Mouse (Mus musculus): ENCODE data around the gene Sgms1.

The Sgms1 gene

DNA sequence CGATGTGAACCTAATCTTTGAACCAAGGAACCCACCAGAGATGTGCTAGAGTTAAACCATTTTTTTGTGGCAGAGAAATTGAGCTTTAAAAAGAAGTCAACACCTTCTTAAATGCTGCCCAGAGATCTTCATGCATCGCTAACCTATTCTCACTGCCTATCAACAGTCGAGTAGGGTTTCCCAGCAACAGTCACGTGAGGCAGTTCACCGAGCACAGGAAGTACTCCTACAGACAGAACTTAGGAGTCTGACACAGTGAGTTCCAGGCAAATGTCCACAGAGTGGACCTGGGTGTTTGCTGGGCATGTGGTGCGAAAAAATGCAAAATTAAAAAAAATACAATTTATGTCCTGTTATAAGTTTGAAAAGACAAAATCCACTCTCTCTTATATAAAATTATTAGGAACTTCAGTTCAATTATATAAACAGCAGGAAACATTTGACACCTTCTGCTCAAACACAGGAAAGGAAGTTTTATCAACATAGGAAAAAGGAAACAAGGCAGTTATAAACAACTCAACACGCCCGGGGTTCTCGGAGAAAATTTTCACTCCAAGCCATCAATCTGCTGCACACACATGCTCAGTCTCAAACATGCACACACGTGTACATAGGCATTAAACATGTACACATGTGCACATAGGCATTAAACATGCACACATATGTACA lies 64.3 kb downstream of the Sgms1 start:
- 60% methylated on average over 10 of the region's 10 CpGs for WGBS

DNA sequence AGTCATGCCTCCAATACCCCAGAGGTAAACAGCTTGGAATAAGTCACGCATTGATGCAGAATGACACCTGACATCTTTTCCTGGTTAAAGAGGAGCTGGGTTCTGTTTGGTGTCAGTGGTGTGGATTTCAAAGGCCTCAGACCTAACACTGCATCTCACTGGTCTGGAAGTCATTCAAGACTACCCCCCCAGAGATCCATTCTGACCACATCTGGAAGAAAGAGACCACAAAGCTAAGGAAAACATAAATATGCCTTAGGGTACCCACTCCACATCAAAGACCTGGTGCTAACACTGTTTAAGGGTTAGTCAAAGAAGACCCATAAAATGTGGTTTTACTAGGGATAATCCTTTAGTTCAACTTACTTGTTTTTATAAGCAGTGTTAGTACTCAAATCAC lies 65.0 kb downstream of the Sgms1 start:
- 93% methylated on average over 1 of the region's 1 CpGs for WGBS

DNA sequence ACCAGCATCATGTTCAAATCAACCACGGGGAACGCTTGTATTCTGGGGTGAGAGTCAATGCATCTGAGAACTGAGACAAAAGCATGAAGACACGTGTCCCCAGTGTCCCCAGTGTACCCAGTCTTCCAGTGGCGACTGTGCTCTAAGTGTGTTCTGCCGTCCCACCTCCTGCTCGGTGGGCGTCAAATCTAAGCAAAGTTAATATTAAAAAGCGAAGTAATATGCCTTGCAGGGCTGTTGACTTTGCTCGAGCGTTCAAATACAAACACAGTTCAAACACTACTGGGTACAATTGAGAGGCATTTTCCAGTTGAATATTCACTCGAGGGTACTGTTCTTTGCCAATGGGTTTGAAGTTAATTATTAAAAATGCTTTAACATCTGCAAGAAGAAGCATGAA lies 66.4 kb downstream of the Sgms1 start:
- 80% methylated on average over 11 of the region's 11 CpGs for WGBS

DNA sequence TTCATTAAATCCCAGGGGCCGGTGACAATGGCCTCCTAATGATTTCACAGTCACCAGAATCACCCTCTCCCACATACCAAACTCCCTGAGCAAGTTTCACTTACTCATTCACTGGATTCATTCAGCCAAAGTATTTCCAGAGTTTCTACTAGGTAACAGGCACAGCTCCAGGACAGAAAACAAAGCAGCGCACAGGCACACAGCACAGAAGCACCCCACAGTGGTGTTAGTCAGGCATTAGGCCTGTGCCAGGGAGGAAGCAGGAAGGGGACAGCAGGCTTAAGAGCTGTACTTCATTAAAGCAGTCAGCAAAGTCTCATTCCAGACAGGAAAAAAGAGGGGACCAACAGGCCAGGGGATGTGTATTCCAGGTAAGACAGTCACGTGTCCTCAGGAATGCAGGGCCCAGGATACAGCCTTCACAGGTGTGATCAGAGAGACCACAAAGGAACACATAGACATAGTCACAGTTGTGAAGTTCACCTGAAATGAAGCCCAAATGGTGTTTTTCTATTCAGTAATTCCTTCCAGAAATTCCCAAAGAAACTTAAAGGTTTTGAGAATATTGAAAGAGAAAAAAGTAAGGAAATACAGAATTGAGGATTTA lies 67.0 kb downstream of the Sgms1 start:
- WGBS = 30% methylated on average over 3 of the region's 3 CpGs

DNA sequence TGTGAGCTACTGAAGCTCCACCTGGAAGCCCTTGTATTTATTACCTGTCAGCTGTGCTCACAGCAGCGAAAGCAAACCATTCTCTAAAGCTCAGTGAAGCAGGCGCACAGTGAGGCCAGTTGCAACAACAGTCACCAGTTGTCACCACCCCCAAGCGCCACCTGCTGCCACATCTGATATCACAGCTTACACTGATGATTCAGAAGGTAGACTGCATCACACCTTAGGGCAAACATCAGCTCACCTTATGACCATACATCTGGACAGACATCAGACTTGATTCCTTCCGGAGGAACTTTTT lies 69.2 kb downstream of the Sgms1 start:
- WGBS = 70% methylated on average over 4 of the region's 4 CpGs

DNA sequence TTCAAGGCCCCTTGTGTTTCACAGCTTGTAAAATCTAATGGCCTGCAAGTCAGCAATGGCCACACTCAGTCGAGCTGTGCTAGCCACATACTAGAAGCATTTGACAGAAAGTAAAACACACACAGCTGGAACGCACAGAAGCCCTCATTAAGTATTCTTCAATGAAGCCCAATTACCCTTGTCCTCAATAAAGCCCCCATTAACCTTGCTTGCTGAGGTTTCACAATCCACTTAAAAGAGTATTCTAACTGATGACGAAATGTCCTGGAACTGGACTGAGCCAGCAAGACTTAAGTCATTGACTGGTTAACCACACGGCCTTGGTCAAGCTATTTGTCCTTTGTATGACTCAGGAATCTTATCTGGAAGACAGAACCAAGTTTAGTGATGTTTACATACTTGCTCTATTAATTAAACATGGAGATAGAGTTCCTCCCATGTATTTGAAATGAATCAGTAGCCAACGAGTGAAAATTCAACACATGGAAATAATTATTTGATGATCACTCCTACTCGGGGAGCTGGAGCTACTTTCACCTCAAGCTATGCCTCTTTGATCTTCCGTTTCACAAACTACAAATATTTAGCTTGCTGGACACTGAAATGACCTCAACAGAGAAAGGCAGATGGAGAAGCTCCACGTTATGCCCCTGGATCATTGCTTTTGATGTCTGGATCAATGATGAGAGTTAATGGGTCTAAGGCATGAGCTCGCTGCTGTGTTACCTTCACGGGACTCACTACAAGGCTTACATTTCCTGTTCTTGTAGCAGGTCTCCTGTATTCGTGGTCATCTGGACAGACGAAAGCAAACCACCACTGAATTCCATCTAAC lies 69.8 kb downstream of the Sgms1 start:
- WGBS = 74% methylated on average over 12 of the region's 12 CpGs

DNA sequence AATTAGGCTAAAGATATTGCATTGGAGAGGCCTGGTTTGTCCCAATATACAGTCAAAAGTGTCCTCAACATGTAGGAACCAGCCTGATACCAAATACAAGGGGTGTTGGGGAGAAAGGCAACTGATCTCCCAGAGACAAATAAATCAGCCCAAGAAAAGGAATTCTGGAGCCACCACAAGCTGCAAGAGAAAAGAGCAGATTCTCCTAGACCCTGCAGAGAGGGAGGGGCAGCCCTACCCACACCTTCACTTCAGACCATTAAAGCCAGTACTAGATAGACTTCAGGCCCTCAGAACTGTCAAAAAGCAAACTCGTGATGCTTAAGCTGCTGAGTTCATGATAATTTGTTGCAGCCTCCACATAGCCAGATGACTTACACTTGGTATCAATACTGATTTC lies 70.5 kb downstream of the Sgms1 start:
- WGBS = 63% methylated on average over 1 of the region's 1 CpGs

DNA sequence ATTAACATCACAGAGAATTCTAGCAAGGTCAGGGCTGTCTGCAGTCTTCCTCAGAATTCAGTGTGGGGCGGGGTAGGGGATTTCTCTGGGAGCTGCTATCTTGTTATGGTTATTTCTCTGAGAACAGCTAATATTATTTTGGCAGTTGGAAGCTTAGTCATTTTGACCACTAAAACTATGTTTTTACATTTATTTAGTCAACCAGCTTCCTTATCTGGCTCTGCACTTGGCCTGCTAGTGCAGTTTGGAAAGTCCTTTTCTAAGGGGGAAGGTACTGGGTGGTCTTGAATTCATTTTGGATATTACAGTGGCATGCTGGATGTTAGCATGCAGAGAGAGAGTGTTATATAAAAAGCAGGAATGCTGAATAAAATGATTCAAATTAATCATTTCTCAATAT lies 72.2 kb downstream of the Sgms1 start:
- 100% methylated on average over 1 of the region's 1 CpGs for WGBS

DNA sequence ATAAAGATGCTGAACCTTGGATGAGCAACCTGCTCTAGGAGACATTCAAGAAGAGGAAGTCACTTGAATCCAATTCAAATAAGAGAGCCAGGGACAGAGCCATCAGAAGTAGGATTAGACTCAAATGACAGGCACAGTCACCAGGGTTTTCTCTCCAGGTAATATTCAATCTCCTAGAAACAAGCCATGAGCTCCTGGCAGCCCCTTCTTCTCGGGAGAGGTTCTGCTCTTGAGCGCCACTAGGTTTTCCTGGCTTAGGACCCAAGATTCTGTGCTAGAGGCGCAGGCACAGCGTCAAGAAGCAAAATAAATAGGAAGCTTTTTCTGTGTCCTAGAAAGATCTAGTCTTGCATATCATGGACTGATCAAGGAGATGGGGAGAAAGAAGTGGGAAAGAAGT lies 76.2 kb downstream of the Sgms1 start:
- WGBS = 65% methylated on average over 4 of the region's 4 CpGs

DNA sequence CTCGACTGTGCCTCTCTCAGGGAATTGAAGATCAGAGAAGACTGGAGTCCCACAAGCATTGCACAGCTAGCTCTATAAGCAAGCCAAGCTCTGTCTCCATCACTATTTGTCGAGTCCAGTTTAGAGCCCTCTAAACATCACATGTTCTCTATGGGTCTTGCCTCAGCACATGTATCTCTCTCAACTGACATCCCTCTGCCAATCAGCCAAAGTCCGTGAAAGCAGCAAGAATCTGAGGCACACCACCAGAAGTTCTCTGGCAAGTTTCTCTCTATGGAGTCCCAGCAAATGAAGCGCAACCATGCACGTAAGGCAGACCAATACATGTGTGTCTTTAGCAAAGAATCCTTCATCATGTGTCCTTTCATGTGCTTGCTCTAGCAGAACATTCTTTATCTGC lies 77.8 kb downstream of the Sgms1 start:
- 94% methylated on average over 5 of the region's 5 CpGs for WGBS

DNA sequence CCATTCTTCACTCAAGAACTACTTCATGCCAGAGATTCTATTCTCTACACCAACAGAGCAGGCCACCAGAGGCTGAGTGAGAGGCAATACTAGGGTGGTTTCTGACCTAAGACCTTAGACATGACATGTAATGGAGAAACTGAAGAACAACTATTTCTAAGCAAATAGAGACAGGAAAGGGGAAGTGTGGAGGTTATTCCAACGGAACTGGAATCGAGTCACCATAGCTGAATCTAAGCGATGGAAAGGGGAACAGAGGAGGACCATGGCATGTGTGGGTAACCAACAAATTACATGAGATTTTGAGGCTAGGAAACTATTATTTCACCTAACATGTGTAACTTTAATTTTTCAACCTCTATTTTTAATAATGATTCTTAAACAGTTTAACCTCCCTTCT lies 78.5 kb downstream of the Sgms1 start:
- WGBS = 88% methylated on average over 3 of the region's 3 CpGs

DNA sequence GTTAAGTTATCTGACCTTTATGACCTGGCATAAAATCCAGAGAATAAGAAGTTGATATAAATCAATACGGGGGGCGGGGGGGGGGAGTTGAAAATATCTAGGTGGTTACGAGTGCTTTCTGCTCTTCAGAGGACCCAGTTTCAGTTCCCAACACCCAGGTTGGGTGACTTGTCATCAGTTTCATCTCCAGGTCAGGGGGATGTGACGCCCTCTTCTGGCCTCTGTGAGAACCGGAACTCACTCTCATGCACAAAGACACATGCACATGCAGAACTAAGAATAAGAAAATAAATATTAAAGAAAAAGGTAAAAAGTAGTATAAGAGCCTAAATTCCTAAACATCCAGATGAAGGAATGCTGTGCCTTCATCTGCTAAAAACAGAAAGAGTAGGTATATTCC lies 79.0 kb downstream of the Sgms1 start:
- 96% methylated on average over 5 of the region's 5 CpGs for WGBS

DNA sequence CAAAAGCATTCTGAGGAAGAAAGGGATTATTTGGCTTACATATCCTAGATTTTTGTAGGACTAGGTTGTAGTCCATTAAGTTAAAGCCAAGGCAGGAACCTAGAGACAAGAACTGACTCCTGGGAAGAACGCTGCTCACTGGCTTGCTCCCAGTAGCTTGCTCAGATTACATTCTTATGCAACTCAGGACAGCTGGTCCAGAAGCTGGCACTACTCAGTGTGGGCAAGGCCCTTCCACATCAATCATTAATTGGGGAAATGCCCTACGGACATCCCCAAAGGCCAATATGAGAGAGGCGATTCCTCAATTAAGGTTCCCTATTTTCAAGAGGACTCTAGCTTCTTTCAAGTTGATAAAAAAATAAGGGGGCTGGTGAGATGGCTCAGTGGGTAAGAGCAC lies 80.2 kb downstream of the Sgms1 start:
- WGBS = 62% methylated on average over 3 of the region's 3 CpGs

DNA sequence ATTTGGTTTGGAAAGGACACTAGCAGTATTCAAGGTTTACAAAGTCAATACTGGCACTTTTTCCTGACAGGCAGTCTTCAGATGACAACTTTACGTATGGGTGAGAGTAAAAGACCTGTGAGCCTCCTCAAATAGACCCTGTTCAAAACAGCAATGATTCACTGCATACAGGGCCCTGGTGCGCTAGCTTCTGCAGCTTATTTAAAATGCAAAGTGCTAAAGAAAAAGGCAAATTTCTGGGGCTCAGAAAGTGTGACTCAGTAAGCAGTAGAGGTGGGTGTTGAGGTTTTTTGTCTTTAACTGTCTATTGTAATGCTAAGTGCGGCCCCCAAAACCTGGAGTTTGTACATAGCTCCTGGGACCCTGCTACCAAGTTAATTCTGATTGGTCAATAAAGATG lies 81.2 kb downstream of the Sgms1 start:
- WGBS = 65% methylated on average over 3 of the region's 3 CpGs

DNA sequence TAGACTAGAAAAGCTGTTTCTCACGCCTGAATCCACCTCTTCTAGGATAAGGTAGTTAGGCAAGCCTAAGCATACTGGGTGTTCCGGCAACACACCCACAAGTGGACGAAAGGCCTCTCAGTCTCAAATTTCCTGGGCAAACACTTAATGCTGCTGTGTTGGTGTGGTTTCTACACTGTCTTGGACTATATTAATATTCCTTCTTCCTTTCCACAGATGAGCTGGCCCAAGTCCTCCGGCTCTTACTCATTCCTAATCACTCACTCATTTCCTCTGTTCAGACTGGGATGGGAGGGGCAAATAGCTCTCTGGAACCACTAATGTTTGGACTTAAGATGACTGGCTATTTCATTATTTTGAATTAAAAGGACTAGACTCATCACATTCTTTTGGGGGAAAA lies 84.6 kb downstream of the Sgms1 start:
- WGBS = 66% methylated on average over 4 of the region's 4 CpGs

DNA sequence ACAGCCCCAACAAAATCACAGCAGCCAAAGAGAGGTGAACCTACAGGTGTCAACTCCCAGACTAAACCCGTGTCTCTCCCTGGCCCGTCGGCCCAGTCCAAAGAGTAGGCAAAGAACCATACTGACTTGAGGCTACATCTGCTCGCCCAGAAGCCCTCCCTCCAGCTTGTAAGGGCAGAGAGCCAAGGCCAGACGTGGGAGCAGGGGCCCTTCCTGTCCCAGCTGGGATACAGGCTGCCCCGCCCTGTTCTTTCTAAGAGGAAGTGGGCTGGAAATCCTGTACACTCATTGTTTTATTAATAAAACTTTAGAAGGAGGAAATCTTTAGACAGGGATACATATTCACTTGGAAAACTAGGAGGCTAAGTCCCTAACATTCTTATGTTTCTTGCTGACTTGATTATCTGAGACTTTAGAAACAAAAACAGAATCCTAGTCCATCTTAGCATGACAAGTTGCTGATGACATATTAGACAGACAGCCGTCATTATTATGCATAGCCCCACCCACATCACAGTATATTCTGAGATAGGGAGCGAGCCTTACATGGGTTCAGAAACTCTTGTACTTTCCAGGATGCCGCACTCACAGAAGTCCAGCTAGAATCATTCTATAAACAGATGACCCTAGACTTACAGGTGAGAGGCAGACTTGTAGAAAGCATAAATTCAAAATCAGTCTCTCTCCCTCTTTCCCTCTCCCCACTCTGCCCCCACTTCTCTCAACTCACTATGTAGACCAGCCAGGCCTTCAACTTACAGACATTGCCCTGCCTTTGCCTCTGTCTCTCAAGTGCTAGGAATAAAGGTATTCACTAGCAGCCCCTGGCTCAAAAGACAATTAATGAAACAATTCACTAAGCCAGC lies 85.3 kb downstream of the Sgms1 start:
- WGBS = 65% methylated on average over 9 of the region's 9 CpGs

DNA sequence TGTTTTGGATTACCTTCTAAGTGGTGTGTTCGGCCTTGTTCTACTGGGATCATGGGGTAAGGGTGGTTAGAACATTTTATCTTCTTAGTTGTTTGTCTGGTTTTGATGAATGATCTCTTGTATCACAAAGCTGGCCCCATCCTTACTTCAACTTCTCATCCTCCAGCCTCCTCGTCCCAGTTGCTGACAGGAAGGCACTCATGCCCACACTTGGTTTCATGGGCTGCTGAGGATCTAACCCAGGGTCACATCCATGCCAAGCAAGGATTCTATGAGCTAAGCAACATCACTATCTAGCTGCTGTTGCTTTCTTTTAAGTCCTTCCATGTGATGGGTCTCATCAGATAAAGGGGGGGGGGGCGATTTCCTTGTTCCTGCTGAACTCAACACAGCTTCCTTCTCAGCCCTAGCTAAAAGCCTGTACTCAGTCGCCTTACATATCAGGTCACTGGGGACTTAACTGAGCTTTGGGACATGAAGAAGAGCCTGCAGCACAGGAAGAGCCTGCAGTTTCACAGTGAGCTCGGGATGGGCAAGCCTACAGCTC lies 86.6 kb downstream of the Sgms1 start:
- 81% methylated on average over 5 of the region's 5 CpGs for WGBS

DNA sequence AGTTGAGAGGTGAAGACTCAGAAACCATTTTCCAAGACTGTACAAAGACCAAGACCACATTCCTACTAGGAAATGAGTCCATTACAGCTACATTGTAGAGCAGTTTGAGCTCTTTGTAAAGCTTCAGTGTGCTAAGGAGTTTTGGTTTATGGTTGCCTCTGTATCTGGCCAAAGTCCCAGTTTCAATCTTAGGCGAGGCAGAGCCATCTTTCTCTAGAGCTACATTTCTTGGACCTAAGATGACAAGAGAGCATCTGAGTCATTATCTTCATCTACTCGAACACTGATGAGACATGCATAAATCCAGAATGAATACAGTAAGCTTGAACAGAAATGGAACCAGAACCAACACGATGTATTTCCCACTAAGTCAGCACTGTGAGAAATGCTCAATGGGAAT lies 87.9 kb downstream of the Sgms1 start:
- WGBS = 60% methylated on average over 3 of the region's 3 CpGs

DNA sequence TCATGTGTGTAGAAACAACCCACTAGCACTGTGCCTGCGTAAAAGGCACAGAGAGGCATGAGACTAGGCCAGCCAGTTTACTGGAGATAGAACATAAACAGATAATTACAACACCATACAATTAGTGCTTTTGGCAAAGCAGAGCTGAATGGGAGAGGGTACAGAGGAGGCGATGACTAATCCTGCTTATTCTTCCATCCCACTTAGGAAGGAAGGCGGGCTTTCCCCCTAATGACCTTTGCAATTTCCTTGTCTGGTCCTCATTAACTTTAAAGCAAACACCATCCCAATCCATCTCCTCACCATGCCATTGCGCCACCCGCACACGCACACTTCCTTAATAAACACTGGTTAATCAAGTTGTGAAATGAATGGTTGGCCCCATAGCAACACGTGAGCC lies 91.3 kb downstream of the Sgms1 start:
- WGBS = 84% methylated on average over 7 of the region's 7 CpGs

DNA sequence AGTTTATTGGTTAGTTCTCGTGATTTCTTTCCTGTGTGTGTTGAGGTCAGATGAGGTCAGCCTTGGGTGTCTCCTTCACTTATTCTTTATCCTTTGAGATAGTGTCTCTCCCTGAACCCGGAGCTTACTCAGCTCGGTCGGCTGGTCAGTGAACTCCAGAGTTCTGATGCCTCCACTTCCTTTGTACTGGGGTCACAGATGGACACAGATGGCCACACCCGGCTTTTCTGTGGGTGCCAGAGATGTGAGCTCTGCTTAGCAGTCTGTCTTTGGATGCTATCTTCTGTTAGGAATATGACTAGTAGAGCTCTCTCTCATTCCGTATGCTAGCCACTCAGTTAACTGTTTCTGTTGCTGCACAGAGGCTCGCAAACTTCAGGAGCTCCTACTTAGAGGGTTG lies 92.7 kb downstream of the Sgms1 start:
- WGBS = 81% methylated on average over 7 of the region's 7 CpGs

DNA sequence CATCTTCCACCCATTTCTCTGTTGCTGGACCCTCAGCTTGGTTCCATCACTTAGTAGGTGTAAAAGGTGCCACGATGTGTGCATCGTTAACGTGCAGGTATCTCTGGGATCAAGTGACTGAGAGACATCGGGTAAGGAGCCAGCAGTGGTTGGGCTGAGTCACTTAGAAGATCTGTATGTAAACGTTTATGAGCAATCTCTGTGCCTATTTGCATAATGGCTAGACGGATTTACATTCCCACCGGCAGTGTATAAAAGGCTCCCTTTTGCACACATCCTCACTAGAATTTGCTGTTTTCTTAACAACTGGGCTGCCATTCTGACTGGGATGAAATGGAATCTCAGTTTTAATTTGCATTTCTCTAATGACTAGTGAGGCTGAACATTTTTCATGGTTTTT lies 93.9 kb downstream of the Sgms1 start:
- WGBS = 47% methylated on average over 7 of the region's 7 CpGs

Data from cerebral cortex, adult 2 months (tissue).